Mouse (Mus musculus) intestine, embryonic 15.5 days (tissue): ENCODE data around the gene Mdh2. TPM values are rescaled to one million over a fixed set of nuclear protein-coding genes. Genes with fewer than 3 reads are reported as not detected.

Source experiments
- ATAC-seq: fragments of 200-750 bp; cut with Nextera tagmentation; 2 replicates; pipeline ENCODE4 v1.8.0; 2017; ENCODE audit warnings: moderate TSS enrichment, moderate library complexity
- H3K27ac ChIP-seq: fragments of 300-500 bp; sonication (generic); 2 replicates; pipeline ENCODE4 v1.5.1; 2015; ENCODE audit warnings: mild to moderate bottlenecking, inconsistent platforms
- H3K27me3 ChIP-seq: fragments of 300-500 bp; sonication (generic); replicated peaks from 2 replicates; pipeline ENCODE4 v1.6.1; 2015; ENCODE audit warnings: inconsistent platforms
- H3K36me3 ChIP-seq: fragments of 300-500 bp; sonication (generic); 2 replicates; pipeline ENCODE4 v1.6.1; 2015; ENCODE audit warnings: inconsistent platforms
- H3K4me1 ChIP-seq: fragments of 300-500 bp; sonication (generic); replicated peaks from 2 replicates; pipeline ENCODE4 v1.6.1; 2015; ENCODE audit warnings: inconsistent platforms
- H3K4me2 ChIP-seq: fragments of 300-500 bp; sonication (generic); replicated peaks from 2 replicates; pipeline ENCODE4 v1.6.1; 2015; ENCODE audit warnings: mild to moderate bottlenecking, inconsistent platforms
- H3K4me3 ChIP-seq: fragments of 300-500 bp; sonication (generic); replicated peaks from 2 replicates; pipeline ENCODE4 v1.5.1; 2015; ENCODE audit warnings: inconsistent platforms
- H3K9ac ChIP-seq: fragments of 300-500 bp; sonication (generic); 2 replicates; pipeline ENCODE4 v1.6.1; 2015; ENCODE audit warnings: inconsistent platforms
- H3K9me3 ChIP-seq: fragments of 300-500 bp; sonication (generic); 2 replicates; pipeline ENCODE4 v1.6.1; 2016; ENCODE audit warnings: inconsistent platforms
- WGBS: fragments of 180-500 bp; shearing (Covaris S2); methylation state at CpG from one replicate; pipeline ENCODE4 v1.1.7; 2015; 5-methylcytosine and 5-hydroxymethylcytosine counted together
- polyA plus RNA-seq: library from polyadenylated mRNA; unstranded; fragments of >200 nt; fragmentation: Nextera tagmentation; extraction: Ambion mirVana; gene quantifications from 2 replicates; pipeline ENCODE4 v1.2.1, GENCODE M21; 2015

Gene Mdh2
- polyA plus RNA-seq, 1 experiment from 2014 or later = 688 TPM

GRCm38 (mm10) chr5:135780331-135780730, 2.1 kb downstream of the Mdh2 start:
- Histone ChIP-seq H3K4me3 (peak overlapping the region; percentile 83; the same call in 1 of the 2 replicates), H3K4me1 (peaks cover 27% of the 10 kb centered on the region), H3K9me3 (no peaks in the 10 kb centered on the region), H3K27ac (no peak overlapping the region), H3K4me2 (peak overlapping the region; percentile 72), H3K27me3 (no peaks in the 10 kb centered on the region), H3K36me3 (peaks cover 23% of the 10 kb centered on the region), H3K9ac (no peak overlapping the region)
- ATAC-seq = no peak
- WGBS = 73% methylated on average over 8 of the region's 8 CpGs

- Histone ChIP-seq H3K9ac (no peak overlapping the region), H3K4me3 (no peak overlapping the region), H3K4me1 (peaks cover 16% of the 10 kb centered on the region), H3K27me3 (no peaks in the 10 kb centered on the region), H3K9me3 (no peaks in the 10 kb centered on the region), H3K4me2 (no peak overlapping the region), H3K27ac (no peak overlapping the region), H3K36me3 (peaks cover 49% of the 10 kb centered on the region)
- no peak for ATAC-seq
- 69% methylated on average over 4 of the region's 4 CpGs for WGBS
These were observed 4.6 kb downstream of the Mdh2 start for GRCm38 (mm10) chr5:135782901-135783300.

GRCm38 (mm10) chr5:135793996-135794858, 15.9 kb downstream of the Mdh2 start:
- no peaks in the 10 kb centered on the region for H3K27me3 ChIP-seq
- H3K9ac ChIP-seq = peak overlapping the region; percentile 36; the same call in 1 of the 2 replicates
- 13% methylated on average over 20 of the region's 20 CpGs for WGBS
- peak overlapping the region; percentile 26 for H3K4me3 ChIP-seq
- peaks cover 24% of the 10 kb centered on the region for H3K36me3 ChIP-seq
- peak; percentile 89 for ATAC-seq
- peak overlapping the region; percentile 60 for H3K4me2 ChIP-seq
- no peak overlapping the region for H3K27ac ChIP-seq
- H3K4me1 ChIP-seq = 0 out of 2 replicates have a peak, but pooled peaks cover 9% of the 10 kb centered on the region
- H3K9me3 ChIP-seq = no peaks in the 10 kb centered on the region

GRCm38 (mm10) chr5:135794859-135795181, 16.5 kb downstream of the Mdh2 start:
- ATAC-seq = no peak
- Histone ChIP-seq H3K4me3 (peak overlapping the region; percentile 26), H3K36me3 (peaks cover 18% of the 10 kb centered on the region), H3K9ac (no peak overlapping the region; the same call in 1 of the 2 replicates), H3K27ac (no peak overlapping the region), H3K9me3 (no peaks in the 10 kb centered on the region), H3K4me1 (0 out of 2 replicates have a peak, but pooled peaks cover 9% of the 10 kb centered on the region), H3K27me3 (no peaks in the 10 kb centered on the region), H3K4me2 (peak overlapping the region; percentile 60)
- 12% methylated on average over 5 of the region's 5 CpGs for WGBS

- 0 out of 2 replicates have a peak, but pooled peaks cover 4% of the 10 kb centered on the region for H3K4me1 ChIP-seq
- WGBS = 39% methylated on average over 4 of the region's 4 CpGs
These were observed 21.5 kb downstream of the Mdh2 start for GRCm38 (mm10) chr5:135799746-135800145.

GRCm38 (mm10) chr5:135800927-135801326, 22.6 kb downstream of the Mdh2 start:
- Histone ChIP-seq H3K4me3 (no peak overlapping the region), H3K9me3 (no peaks in the 10 kb centered on the region), H3K36me3 (no peaks in the 10 kb centered on the region), H3K4me2 (no peak overlapping the region), H3K27ac (no peak overlapping the region), H3K4me1 (no peaks in the 10 kb centered on the region), H3K27me3 (0 out of 2 replicates have a peak, but pooled peaks cover 6% of the 10 kb centered on the region), H3K9ac (no peak overlapping the region)
- WGBS = 5% methylated on average over 6 of the region's 6 CpGs
- ATAC-seq = no peak

More at GRCm38 (mm10) chr5:135799746-135800145, 21.5 kb downstream of the Mdh2 start:
- H3K9ac ChIP-seq = no peak overlapping the region
- H3K4me2 ChIP-seq = no peak overlapping the region
- H3K9me3 ChIP-seq = no peaks in the 10 kb centered on the region
- ATAC-seq = no peak
- 0 out of 2 replicates have a peak, but pooled peaks cover 6% of the 10 kb centered on the region for H3K27me3 ChIP-seq
- no peak overlapping the region for H3K4me3 ChIP-seq
- no peaks in the 10 kb centered on the region for H3K36me3 ChIP-seq
- H3K27ac ChIP-seq = no peak overlapping the region

- H3K4me2 ChIP-seq = no peak overlapping the region
These were observed 24.4 kb downstream of the Mdh2 start for GRCm38 (mm10) chr5:135802641-135803040.

GRCm38 (mm10) chr5:135803135-135803534, 24.9 kb downstream of the Mdh2 start:
- H3K4me2 ChIP-seq = no peak overlapping the region
- H3K9me3 ChIP-seq = no peaks in the 10 kb centered on the region
- no peak overlapping the region for H3K9ac ChIP-seq
- ATAC-seq = no peak
- H3K27ac ChIP-seq = no peak overlapping the region
- 49% methylated on average over 4 of the region's 4 CpGs for WGBS
- 0 out of 2 replicates have a peak, but pooled peaks cover 3% of the 10 kb centered on the region for H3K4me1 ChIP-seq
- no peak overlapping the region for H3K4me3 ChIP-seq
- H3K36me3 ChIP-seq = no peaks in the 10 kb centered on the region
- 0 out of 2 replicates have a peak, but pooled peaks cover 6% of the 10 kb centered on the region for H3K27me3 ChIP-seq

More at GRCm38 (mm10) chr5:135802641-135803040, 24.4 kb downstream of the Mdh2 start:
- no peak for ATAC-seq
- H3K27me3 ChIP-seq = 0 out of 2 replicates have a peak, but pooled peaks cover 6% of the 10 kb centered on the region
- H3K27ac ChIP-seq = no peak overlapping the region
- H3K9me3 ChIP-seq = no peaks in the 10 kb centered on the region
- H3K9ac ChIP-seq = no peak overlapping the region
- 0 out of 2 replicates have a peak, but pooled peaks cover 3% of the 10 kb centered on the region for H3K4me1 ChIP-seq
- no peaks in the 10 kb centered on the region for H3K36me3 ChIP-seq
- H3K4me3 ChIP-seq = no peak overlapping the region
- 85% methylated on average over 8 of the region's 8 CpGs for WGBS

GRCm38 (mm10) chr5:135803676-135804075, 25.4 kb downstream of the Mdh2 start:
- 0 out of 2 replicates have a peak, but pooled peaks cover 6% of the 10 kb centered on the region for H3K27me3 ChIP-seq
- no peak overlapping the region for H3K4me2 ChIP-seq
- H3K9ac ChIP-seq = no peak overlapping the region
- no peak overlapping the region for H3K27ac ChIP-seq
- 89% methylated on average over 4 of the region's 4 CpGs for WGBS
- H3K4me1 ChIP-seq = 0 out of 2 replicates have a peak, but pooled peaks cover 3% of the 10 kb centered on the region
- ATAC-seq = no peak
- no peaks in the 10 kb centered on the region for H3K9me3 ChIP-seq
- no peaks in the 10 kb centered on the region for H3K36me3 ChIP-seq
- H3K4me3 ChIP-seq = no peak overlapping the region

GRCm38 (mm10) chr5:135804735-135805134, 26.5 kb downstream of the Mdh2 start:
- Histone ChIP-seq H3K27me3 (0 out of 2 replicates have a peak, but pooled peaks cover 6% of the 10 kb centered on the region), H3K9me3 (no peaks in the 10 kb centered on the region), H3K36me3 (no peaks in the 10 kb centered on the region), H3K4me2 (no peak overlapping the region), H3K9ac (no peak overlapping the region), H3K4me3 (no peak overlapping the region), H3K27ac (no peak overlapping the region), H3K4me1 (0 out of 2 replicates have a peak, but pooled peaks cover 3% of the 10 kb centered on the region)
- no peak for ATAC-seq
- WGBS = 62% methylated on average over 2 of the region's 2 CpGs

- Histone ChIP-seq H3K4me2 (no peak within 1 kb of the TSS), H3K4me3 (0 out of 2 replicates have a peak within 1 kb of the TSS, but pooled peaks have one; percentile 1), H3K36me3 (no peaks in the 10 kb centered on the region), H3K9ac (no peak within 1 kb of the TSS), H3K4me1 (0 out of 2 replicates have a peak, but pooled peaks cover 3% of the 10 kb centered on the region), H3K9me3 (no peaks in the 10 kb centered on the region), H3K27ac (no peak within 1 kb of the TSS), H3K27me3 (0 out of 2 replicates have a peak, but pooled peaks cover 4% of the 10 kb centered on the region)
- 4% methylated on average over 29 of the region's 29 CpGs for WGBS
- peak; percentile 39; the same call in 1 of the 2 replicates for ATAC-seq
These were observed 28.4 kb downstream of the Mdh2 start, which contains the start of gene Srrm3 for GRCm38 (mm10) chr5:135806555-135807262. Gene Srrm3 (plus strand): TSS chr5:135806890.

- H3K27ac ChIP-seq = no peak overlapping the region
- no peaks in the 10 kb centered on the region for H3K36me3 ChIP-seq
- 0 out of 2 replicates have a peak, but pooled peaks cover 3% of the 10 kb centered on the region for H3K4me1 ChIP-seq
- 0 out of 2 replicates have a peak overlapping the region, but pooled peaks have one; percentile 1 for H3K4me3 ChIP-seq
- no peaks in the 10 kb centered on the region for H3K9me3 ChIP-seq
- ATAC-seq = no peak
- H3K9ac ChIP-seq = no peak overlapping the region
- no peak overlapping the region for H3K4me2 ChIP-seq
- 40% methylated on average over 3 of the region's 3 CpGs for WGBS
- no peaks in the 10 kb centered on the region for H3K27me3 ChIP-seq
These were observed 29.0 kb downstream of the Mdh2 start for GRCm38 (mm10) chr5:135807263-135807637.
